Mouse (Mus musculus) embryo, embryonic 9.5 days (tissue): Measurements from ENCODE around the gene Tm4sf5.
"Not testable (repeated sequence)": the region's sequence is repeated elsewhere in the genome, so short reads cannot be mapped to it uniquely, and the experiment has no call there.

Experiments used
- DNase-seq: peaks from one replicate; pipeline ENCODE4 v3.0.0-alpha.2; 2017; ENCODE audit errors: extremely low spot score

The Tm4sf5 gene

GRCm38 (mm10) chr11:70509753-70510564 lies 4.9 kb downstream of the Tm4sf5 start:
- peak; percentile 55 for DNase-seq

- no peak for DNase-seq
These were observed 6.2 kb downstream of the Tm4sf5 start for GRCm38 (mm10) chr11:70511242-70511641.

- DNase-seq, result no peak
These were observed 6.8 kb downstream of the Tm4sf5 start for GRCm38 (mm10) chr11:70511825-70512224.

- DNase-seq, result no peak
These were observed 7.8 kb downstream of the Tm4sf5 start for GRCm38 (mm10) chr11:70512709-70513342.

- no peak for DNase-seq
These were observed 8.5 kb downstream of the Tm4sf5 start for GRCm38 (mm10) chr11:70513520-70513919.

- DNase-seq, result no peak
These were observed 9.2 kb downstream of the Tm4sf5 start, which contains the start of gene Vmo1 for GRCm38 (mm10) chr11:70514288-70514687. TSS of gene Vmo1 (minus strand) at chr11:70514616.

GRCm38 (mm10) chr11:70516352-70516751 lies 11.3 kb downstream of the Tm4sf5 start:
- DNase-seq, result peak; percentile 69

- no peak for DNase-seq
These were observed 13.4 kb downstream of the Tm4sf5 start for GRCm38 (mm10) chr11:70518436-70518835.

- DNase-seq, result no peak
These were observed 13.9 kb downstream of the Tm4sf5 start, which contains the start of gene Gltpd2 for GRCm38 (mm10) chr11:70518923-70519322. TSS of gene Gltpd2 (plus strand) at chr11:70519196.

- peak; percentile 69 for DNase-seq
These were observed 15.2 kb downstream of the Tm4sf5 start for GRCm38 (mm10) chr11:70520178-70520769.

- DNase-seq, result peak; percentile 29
These were observed 18.4 kb downstream of the Tm4sf5 start for GRCm38 (mm10) chr11:70523306-70523989.

- DNase-seq, result no peak
These were observed 19.7 kb downstream of the Tm4sf5 start for GRCm38 (mm10) chr11:70524782-70525181.

- peak; percentile 89 for DNase-seq
These were observed 20.2 kb downstream of the Tm4sf5 start, which contains the start of gene Psmb6 for GRCm38 (mm10) chr11:70525184-70525678. TSS of gene Psmb6 (plus strand) at chr11:70525367.

- DNase-seq, result no peak
These were observed 20.7 kb downstream of the Tm4sf5 start for GRCm38 (mm10) chr11:70525726-70526125.

- DNase-seq, result no peak
These were observed 21.2 kb downstream of the Tm4sf5 start for GRCm38 (mm10) chr11:70526211-70526610.

GRCm38 (mm10) chr11:70528610-70529009 lies 23.6 kb downstream of the Tm4sf5 start:
- DNase-seq, result no peak

GRCm38 (mm10) chr11:70531065-70531464 lies 26.0 kb downstream of the Tm4sf5 start:
- DNase-seq, result not testable (repeated sequence)

GRCm38 (mm10) chr11:70532839-70533238 lies 27.8 kb downstream of the Tm4sf5 start, which contains the start of gene Gm40193:
TSS of gene Gm40193 (minus strand) at chr11:70532939.
- DNase-seq, result no peak

- no peak for DNase-seq
These were observed 34.4 kb downstream of the Tm4sf5 start for GRCm38 (mm10) chr11:70539423-70539822.

GRCm38 (mm10) chr11:70539877-70540587 lies 35.0 kb downstream of the Tm4sf5 start, which contains the start of gene Pld2:
TSS of gene Pld2 (plus strand) at chr11:70540064.
- peak; percentile 83 for DNase-seq

GRCm38 (mm10) chr11:70540928-70541327 lies 35.9 kb downstream of the Tm4sf5 start:
- no peak for DNase-seq
